Mouse (Mus musculus): ENCODE data around the gene Eps8l3. TPM values are rescaled to one million over a fixed set of nuclear protein-coding genes. Genes with fewer than 3 reads are reported as not detected.

Eps8l3 gene
- total RNA-seq (2021), result not detected
- long read RNA-seq, experiment 1, result 0 reads
- long read RNA-seq, experiment 2, result 0 reads

DNA sequence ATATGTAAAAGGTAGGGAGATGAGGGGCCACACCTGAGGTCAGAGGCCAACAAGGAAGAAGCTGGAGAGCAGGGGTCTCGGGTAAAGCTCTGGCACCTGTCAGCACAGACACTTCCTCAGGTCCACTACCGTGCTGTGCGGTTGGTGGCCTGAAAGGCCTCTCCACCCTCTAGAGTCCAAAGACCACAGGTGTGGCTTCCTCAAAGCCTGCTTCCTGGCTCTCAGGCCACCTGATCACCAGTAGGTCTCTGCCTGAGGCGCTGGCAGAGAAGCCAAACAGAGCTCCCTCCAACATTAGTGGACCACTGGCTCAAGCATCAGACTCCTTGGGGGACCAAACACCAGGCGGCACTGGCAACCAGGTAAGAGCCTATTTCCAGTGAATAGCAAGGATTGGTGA, at the start of gene Eps8l3:
TSS of gene Eps8l3 (plus strand) at position 225 of the 400 bp plus-strand sequence.
- peak within 1 kb of the TSS; percentile 49; the same call in 1 of the 2 replicates for H3K27ac ChIP-seq
- no peak for TF ChIP-seq CTCF (IDR thresholded peaks at IDR 0.05)
- intact Hi-C loops (cut with DNase I), result no loop called here

DNA sequence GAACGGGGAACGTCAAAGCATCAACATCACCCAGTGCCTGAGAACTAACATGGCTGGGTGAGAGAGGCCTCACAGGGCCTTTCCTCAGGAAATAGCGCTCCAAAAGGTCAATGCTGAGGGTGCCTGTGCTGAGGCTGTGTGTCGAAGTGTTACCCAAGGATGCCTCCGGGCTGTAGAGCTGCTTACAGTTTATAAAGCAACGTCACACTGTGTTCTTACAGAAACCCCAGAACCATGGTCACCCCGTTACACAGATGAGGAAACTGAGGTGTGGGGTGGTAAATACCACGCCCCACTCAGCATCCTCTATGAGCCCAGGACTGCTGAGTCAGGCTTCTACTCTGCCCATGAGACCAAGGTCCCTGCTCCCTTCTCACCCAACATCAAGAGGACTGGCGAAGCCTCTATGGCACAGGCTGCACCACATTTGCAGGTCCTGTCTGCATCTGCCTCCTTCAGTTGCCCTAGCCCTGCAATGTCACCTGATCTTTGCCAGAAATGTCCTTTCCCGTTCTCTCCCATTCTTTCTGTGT, 49.1 kb upstream of the Eps8l3 start:
- H3K27ac ChIP-seq, result 0 out of 2 replicates have a peak overlapping the region, but pooled peaks have one; percentile 20
- TF ChIP-seq CTCF (IDR thresholded peaks at IDR 0.05), result no peak
- intact Hi-C loops (cut with DNase I), result no loop called here
- no peak for DNase-seq
- H3K4me3 ChIP-seq, result no peak overlapping the region

More for the DNA sequence above, at the start of gene Eps8l3:
- no peak within 1 kb of the TSS for H3K4me3 ChIP-seq
- DNase-seq, result no peak

DNA sequence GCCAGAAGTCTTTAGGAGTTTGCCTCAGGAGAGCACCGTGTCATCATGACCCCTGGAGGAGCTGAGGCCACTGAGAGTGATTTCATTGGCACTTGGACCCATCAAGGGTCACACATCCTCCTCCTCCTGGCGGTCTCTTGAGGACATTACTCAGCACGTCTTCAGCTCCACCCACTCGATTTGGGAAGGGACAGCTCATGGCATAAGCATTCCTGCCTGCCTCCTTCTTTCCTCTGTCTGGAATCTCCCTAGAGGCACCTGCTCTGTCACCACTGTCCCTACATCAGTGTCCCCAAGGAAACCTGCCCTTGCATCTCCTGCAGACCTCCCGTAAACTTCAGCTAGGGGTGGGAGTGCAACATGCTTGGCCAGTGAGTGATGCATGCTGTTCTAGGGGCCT, 48.5 kb upstream of the Eps8l3 start:
- peak; percentile 54 for DNase-seq
- peak overlapping the region; percentile 20; the same call in 1 of the 2 replicates for H3K27ac ChIP-seq
- no peak overlapping the region for H3K4me3 ChIP-seq
- peak; percentile 6; the same call in 1 of the 2 replicates for TF ChIP-seq CTCF (IDR thresholded peaks at IDR 0.05)
- intact Hi-C loops (cut with DNase I), result no loop called here

DNA sequence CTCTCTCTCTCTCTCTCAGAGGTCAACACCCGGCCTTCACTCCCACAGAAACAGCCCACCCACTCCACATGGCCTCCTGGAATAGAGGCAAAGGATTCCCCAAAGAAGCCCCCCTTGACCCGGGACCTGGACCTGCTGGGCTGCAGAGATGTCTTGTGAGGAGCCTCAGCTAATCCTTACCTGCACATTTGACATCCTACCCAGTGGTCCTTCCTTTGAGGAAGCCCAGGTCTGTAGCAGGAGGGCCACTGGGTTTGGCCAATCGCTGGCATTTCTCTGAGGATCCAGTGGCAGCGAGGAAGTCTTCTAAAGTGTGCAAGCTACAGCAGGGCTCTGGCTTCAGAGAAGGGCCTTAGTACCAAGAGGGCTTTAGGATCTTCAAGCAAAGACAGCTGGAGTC, 48.0 kb upstream of the Eps8l3 start:
- H3K27ac ChIP-seq, result peak overlapping the region; percentile 59
- H3K4me3 ChIP-seq, result no peak overlapping the region
- DNase-seq, result no peak
- intact Hi-C loops (cut with DNase I), result no loop called here
- no peak for TF ChIP-seq CTCF (IDR thresholded peaks at IDR 0.05)

DNA sequence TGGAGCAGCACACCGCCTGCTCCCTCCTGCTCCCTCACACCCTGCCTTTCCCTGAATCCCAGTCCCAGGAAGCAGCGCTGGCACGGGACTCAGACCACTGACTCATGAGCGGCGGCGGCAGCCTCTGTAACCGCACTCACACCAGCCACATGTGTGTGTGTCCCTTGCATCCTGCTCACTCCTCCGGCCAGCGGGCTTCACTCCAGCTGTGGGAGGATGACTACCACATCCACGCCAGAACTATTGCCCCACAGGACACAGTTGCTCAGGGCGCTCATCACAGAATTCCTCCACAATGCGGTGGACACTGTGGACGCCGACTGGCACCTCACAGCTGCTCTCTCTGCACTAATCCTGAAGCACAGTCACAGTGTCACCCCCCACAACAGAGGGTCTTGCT, 47.4 kb upstream of the Eps8l3 start:
- no peak for TF ChIP-seq CTCF (IDR thresholded peaks at IDR 0.05)
- intact Hi-C loops (cut with DNase I), result no loop called here
- peak overlapping the region; percentile 59 for H3K27ac ChIP-seq
- peak; percentile 90 for DNase-seq
- H3K4me3 ChIP-seq, result no peak overlapping the region

DNA sequence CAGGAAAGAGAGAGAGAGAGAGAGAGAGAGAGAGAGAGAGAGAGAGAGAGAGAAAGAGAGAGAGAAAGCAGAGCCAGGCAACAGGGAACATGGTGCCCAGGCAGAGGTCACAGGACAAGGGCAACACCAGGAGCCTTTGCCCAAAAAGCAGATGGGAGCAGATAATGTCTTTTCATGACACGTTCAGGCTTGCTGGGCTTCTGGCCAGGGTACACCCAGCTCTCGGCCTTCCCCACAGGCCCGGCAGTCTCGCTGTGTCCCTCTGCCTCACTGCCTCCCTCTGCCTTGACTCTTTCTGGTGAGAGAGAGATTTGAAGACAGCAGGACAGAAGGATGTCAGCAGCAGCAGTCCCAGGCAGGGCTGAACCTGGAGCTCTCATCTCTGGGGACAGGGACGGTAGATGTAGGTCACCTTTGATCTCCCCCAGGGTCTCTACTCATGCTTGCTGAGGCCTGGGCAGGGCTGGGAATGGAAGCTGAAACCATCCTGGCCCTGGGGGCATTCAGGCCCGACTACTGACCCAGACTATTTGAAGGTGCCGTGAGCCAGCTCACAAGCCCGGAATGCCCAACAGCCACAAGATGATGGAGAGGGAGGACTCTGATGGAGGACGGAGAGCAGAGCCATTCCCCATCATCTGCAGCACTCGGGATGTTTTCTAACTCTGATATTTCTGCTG, 45.0 kb upstream of the Eps8l3 start:
- intact Hi-C loops (cut with DNase I), result no loop called here
- peak overlapping the region; percentile 83 for H3K27ac ChIP-seq
- DNase-seq, result peak; percentile 63
- TF ChIP-seq CTCF (IDR thresholded peaks at IDR 0.05), result no peak
- no peak overlapping the region for H3K4me3 ChIP-seq

GRCm38 (mm10) chr3:107832645-107833044, 44.4 kb upstream of the Eps8l3 start:
- no peak for DNase-seq
- intact Hi-C loops (cut with DNase I), result no loop called here
- H3K27ac ChIP-seq, result peak overlapping the region; percentile 83; the same call in 1 of the 2 replicates
- H3K4me3 ChIP-seq, result no peak overlapping the region
- no peak for TF ChIP-seq CTCF (IDR thresholded peaks at IDR 0.05)

DNA sequence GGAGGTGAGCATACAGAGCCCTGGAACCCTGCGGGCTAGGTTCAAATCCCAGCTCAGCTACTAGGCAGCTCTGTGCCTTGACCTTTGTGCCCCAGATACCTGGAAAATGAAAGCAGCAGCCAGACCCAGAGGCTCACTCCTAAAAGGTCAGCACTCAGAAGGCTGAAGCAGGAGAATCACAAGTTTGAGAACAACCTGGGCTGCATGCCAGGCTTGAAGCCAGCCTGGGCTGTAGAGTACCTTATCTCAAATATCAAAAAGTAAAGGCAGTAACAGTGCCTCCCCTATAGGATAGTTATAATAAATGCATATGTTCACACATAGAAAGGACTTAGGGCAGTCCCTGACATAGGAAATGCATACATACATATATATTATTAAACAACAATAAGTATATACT, 43.7 kb upstream of the Eps8l3 start:
- no peak for TF ChIP-seq CTCF (IDR thresholded peaks at IDR 0.05)
- intact Hi-C loops (cut with DNase I), result no loop called here
- peak; percentile 62 for DNase-seq
- Histone ChIP-seq H3K27ac (peak overlapping the region; percentile 83), H3K4me3 (no peak overlapping the region)

GRCm38 (mm10) chr3:107833872-107834341, 43.1 kb upstream of the Eps8l3 start:
- intact Hi-C loops (cut with DNase I), result no loop called here
- no peak for TF ChIP-seq CTCF (IDR thresholded peaks at IDR 0.05)
- DNase-seq, result no peak
- H3K4me3 ChIP-seq, result no peak overlapping the region
- peak overlapping the region; percentile 83 for H3K27ac ChIP-seq

- no peak for TF ChIP-seq CTCF (IDR thresholded peaks at IDR 0.05)
- DNase-seq, result no peak
- intact Hi-C loops (cut with DNase I), result no loop called here
- H3K4me3 ChIP-seq, result no peak overlapping the region
- no peak overlapping the region for H3K27ac ChIP-seq
Observed at GRCm38 (mm10) chr3:107835301-107835700, 41.7 kb upstream of the Eps8l3 start.

- TF ChIP-seq CTCF (IDR thresholded peaks at IDR 0.05), result no peak
- intact Hi-C loops (cut with DNase I), result loop anchor here (5.0 kb wide), 1 partner anchor 78 kb away; the partner anchor contains the start of gene Csf1
- H3K4me3 ChIP-seq, result no peak overlapping the region
- peak overlapping the region; percentile 85 for H3K27ac ChIP-seq
- DNase-seq, result no peak
Observed at GRCm38 (mm10) chr3:107839855-107840254, 37.2 kb upstream of the Eps8l3 start.

- intact Hi-C loops (cut with DNase I), result loop anchor here (5.0 kb wide), 1 partner anchor 79 kb away; the partner anchor contains the start of gene Csf1
- Histone ChIP-seq H3K4me3 (peak overlapping the region; percentile 39), H3K27ac (peak overlapping the region; percentile 85)
- peak; percentile 63 for DNase-seq
- TF ChIP-seq CTCF (IDR thresholded peaks at IDR 0.05), result no peak
Observed at GRCm38 (mm10) chr3:107840855-107841254, 36.2 kb upstream of the Eps8l3 start.

- Histone ChIP-seq H3K4me3 (peak overlapping the region; percentile 39), H3K27ac (peak overlapping the region; percentile 85)
- intact Hi-C loops (cut with DNase I), result loop anchor here (5.0 kb wide), 1 partner anchor 79 kb away; the partner anchor contains the start of gene Csf1
- TF ChIP-seq CTCF (IDR thresholded peaks at IDR 0.05), result no peak
- DNase-seq, result peak; percentile 95
Observed at GRCm38 (mm10) chr3:107841370-107841769, 35.7 kb upstream of the Eps8l3 start.

Data from gastrocnemius, adult 2 months (tissue).